In genomic region chr6:37336381-37336780, GRCm38 (mm10) we compare ENCODE assay signal across 11 mouse cellular contexts. TPM values are rescaled to one million over a fixed set of nuclear protein-coding genes. Genes with fewer than 3 reads are reported as not detected.
DNase-seq lines count a peak whose midpoint lies in the region; ATAC-seq and TF ChIP-seq lines count a peak whose summit lies in the region.
"Had no signal": no experiment of that assay in that cellular context is flagged by ENCODE, and none has a peak within 500 bp of the region (broad histone marks: within the 10 kb centered on the region; RNA-seq: fewer than 3 reads in every experiment).

No protein-coding gene starts in this region.

- ATAC-seq in embryonic facial prominence, embryonic 15.5 days (ENCODE audit: insufficient number of reproducible peaks, low FRiP score, low TSS enrichment, low read depth) = no peak
- peak; percentile 45; the same call in 1 of the 2 replicates for ATAC-seq in hindbrain, embryonic 15.5 days (ENCODE audit: low FRiP score, low read depth)
- ATAC-seq in neural tube, embryonic 14.5 days (ENCODE audit: low read depth) = peak; percentile 45; the same call in 1 of the 2 replicates
- ATAC-seq: activated CD4-positive, CD25-positive, alpha-beta regulatory T cell, adult 4 months; inflammation-experienced regulatory T-cells, adult 6 months had no signal

- H3K4me3 ChIP-seq in layer of hippocampus, adult 2 months = no peak overlapping the region
- H3K4me3 ChIP-seq in embryonic facial prominence, embryonic 15.5 days (replicated peaks) = no peak overlapping the region
- H3K4me3 ChIP-seq in hindbrain, embryonic 15.5 days = no peak overlapping the region
- no peak overlapping the region for H3K4me3 ChIP-seq in neural tube, embryonic 14.5 days (ENCODE audit: low read depth, low read length)

- H3K27ac ChIP-seq in layer of hippocampus, adult 2 months = peak overlapping the region; percentile 21; the same call in 1 of the 2 replicates
- peak overlapping the region; percentile 61 for H3K27ac ChIP-seq in embryonic facial prominence, embryonic 15.5 days (replicated peaks)
- H3K27ac ChIP-seq in hindbrain, embryonic 15.5 days (replicated peaks) = peak overlapping the region; percentile 66
- H3K27ac ChIP-seq in neural tube, embryonic 14.5 days (ENCODE audit: low read depth, low read length) = 0 out of 2 replicates have a peak overlapping the region, but pooled peaks have one; percentile 16

- 42% methylated on average over 7 of the region's 7 CpGs for WGBS in embryonic facial prominence, embryonic 15.5 days
- 45% methylated on average over 7 of the region's 7 CpGs for WGBS in hindbrain, embryonic 15.5 days
- WGBS in neural tube, embryonic 14.5 days = 50% methylated on average over 7 of the region's 7 CpGs

- peaks cover 32% of the 10 kb centered on the region for H3K36me3 ChIP-seq in embryonic facial prominence, embryonic 15.5 days
- H3K36me3 ChIP-seq in hindbrain, embryonic 15.5 days = no peaks in the 10 kb centered on the region
- H3K36me3 ChIP-seq in neural tube, embryonic 14.5 days (ENCODE audit: control insufficient read depth, insufficient read depth, low read length) = no peaks in the 10 kb centered on the region

- H3K9me3 ChIP-seq in embryonic facial prominence, embryonic 15.5 days (replicated peaks) = no peaks in the 10 kb centered on the region
- no peaks in the 10 kb centered on the region for H3K9me3 ChIP-seq in hindbrain, embryonic 15.5 days
- H3K9me3 ChIP-seq in neural tube, embryonic 14.5 days (ENCODE audit: control insufficient read depth, low read length) = no peaks in the 10 kb centered on the region

- H3K4me2 ChIP-seq in embryonic facial prominence, embryonic 15.5 days (replicated peaks) = no peak overlapping the region
- H3K4me2 ChIP-seq in hindbrain, embryonic 15.5 days = no peak overlapping the region
- H3K4me2 ChIP-seq in neural tube, embryonic 14.5 days (ENCODE audit: low read depth, low read length) = no peak overlapping the region

- H3K27me3 ChIP-seq in embryonic facial prominence, embryonic 15.5 days = no peaks in the 10 kb centered on the region
- H3K27me3 ChIP-seq in hindbrain, embryonic 15.5 days = no peaks in the 10 kb centered on the region
- no peaks in the 10 kb centered on the region for H3K27me3 ChIP-seq in neural tube, embryonic 14.5 days (ENCODE audit: control insufficient read depth, insufficient read depth, low read length)

- no peak for TF ChIP-seq CTCF in layer of hippocampus, adult 2 months (conservative IDR thresholded peaks at IDR 0.05)

- no peak for DNase-seq in layer of hippocampus, adult 2 months (ENCODE audit: low spot score in 2 of 2)
- no peak for DNase-seq in layer of hippocampus, adult 9-11 months
- DNase-seq in adrenal gland, postnatal 10 days = no peak
- DNase-seq in cerebellum, adult 9-10 months = no peak
- DNase-seq: thymus, postnatal 14 days had no signal

- H3K9ac ChIP-seq in embryonic facial prominence, embryonic 15.5 days = no peak overlapping the region
- H3K9ac ChIP-seq in hindbrain, embryonic 15.5 days = no peak overlapping the region
- H3K9ac ChIP-seq in neural tube, embryonic 14.5 days (replicated peaks; ENCODE audit: low read depth, low read length) = no peak overlapping the region

- peaks cover 18% of the 10 kb centered on the region for H3K4me1 ChIP-seq in embryonic facial prominence, embryonic 15.5 days
- peaks cover 16% of the 10 kb centered on the region for H3K4me1 ChIP-seq in hindbrain, embryonic 15.5 days (replicated peaks)
- H3K4me1 ChIP-seq in neural tube, embryonic 14.5 days (ENCODE audit: control insufficient read depth, insufficient read depth, low read length) = peaks cover 9% of the 10 kb centered on the region

RNA-seq across cellular contexts. Expression of gene Dgki, which starts 36.4 kb away (rescaled TPM):
- 10 to 100 TPM; 88.6 to 89.5 TPM for total RNA-seq in layer of hippocampus, adult 2 months (2021)
- 0.83 and 1.2 TPM in 2 replicates for polyA plus RNA-seq in embryonic facial prominence, embryonic 15.5 days (2015; fragmentation: Nextera tagmentation; extraction: Ambion mirVana)
- 6.7 and 7.0 TPM in 2 replicates for polyA plus RNA-seq in hindbrain, embryonic 15.5 days (2015; fragmentation: Nextera tagmentation; extraction: Ambion mirVana)
- 8.6 and 10.5 TPM in 2 replicates for polyA plus RNA-seq in neural tube, embryonic 14.5 days (2014; fragmentation: Nextera tagmentation; extraction: Ambion mirVana)
- 1 to 10 TPM; 2.1 to 2.5 TPM for total RNA-seq in adrenal gland, postnatal 10 days (2021)
- polyA plus RNA-seq: liver, adult 2 months had no signal

Comparison
In these comparisons a context has a peak if more than half of its experiments do, and no peak if none do; other contexts are left out.
1. H3K27ac ChIP-seq: peak in every context shown above with its lines; median percentile 66 in hindbrain, embryonic 15.5 days; 61 in embryonic facial prominence, embryonic 15.5 days; 21 in layer of hippocampus, adult 2 months; 16 in neural tube, embryonic 14.5 days.